Mouse (Mus musculus) 3T3-L1 (cell line): ENCODE results near the gene Neto2.

Experiments used
- DNase-seq: peaks from one replicate; pipeline ENCODE4 v3.0.0-alpha.2; 2015; ENCODE audit warnings: low read depth, low spot score

The Neto2 gene

DNA sequence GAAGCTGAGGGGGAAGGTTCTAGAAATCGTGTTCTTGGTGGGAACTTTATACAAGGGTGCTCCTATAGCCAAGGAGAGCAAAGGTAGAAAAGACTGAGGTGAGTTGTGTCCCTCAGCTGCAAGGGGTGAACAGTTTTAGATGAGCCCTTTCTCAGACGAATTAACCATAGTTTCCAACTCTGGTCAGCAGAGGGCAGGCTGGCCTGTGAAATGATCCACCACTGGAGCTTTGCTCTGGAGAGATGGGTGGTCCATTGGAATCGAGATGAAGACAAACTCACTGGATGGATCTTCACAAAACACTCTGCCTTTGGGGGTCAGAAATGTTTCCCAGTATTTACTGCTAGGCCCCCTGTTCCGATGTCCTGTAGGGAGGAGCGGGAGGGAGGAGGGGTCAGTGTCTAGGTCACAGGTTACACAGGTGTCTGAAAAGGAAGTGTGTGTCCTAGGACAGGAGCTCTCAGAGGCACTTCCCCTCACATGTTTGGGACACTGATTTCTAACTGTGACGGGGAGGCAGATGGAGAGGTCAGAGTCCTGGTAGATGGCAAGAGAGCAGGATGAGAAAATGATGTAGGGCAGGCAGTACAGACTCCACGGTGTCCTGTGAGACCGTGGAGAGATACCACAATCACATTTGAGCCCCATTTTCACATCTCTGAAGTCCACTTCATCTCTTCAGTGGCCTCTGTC lies 97.4 kb downstream of the Neto2 start:
- peak; percentile 80 for DNase-seq

DNA sequence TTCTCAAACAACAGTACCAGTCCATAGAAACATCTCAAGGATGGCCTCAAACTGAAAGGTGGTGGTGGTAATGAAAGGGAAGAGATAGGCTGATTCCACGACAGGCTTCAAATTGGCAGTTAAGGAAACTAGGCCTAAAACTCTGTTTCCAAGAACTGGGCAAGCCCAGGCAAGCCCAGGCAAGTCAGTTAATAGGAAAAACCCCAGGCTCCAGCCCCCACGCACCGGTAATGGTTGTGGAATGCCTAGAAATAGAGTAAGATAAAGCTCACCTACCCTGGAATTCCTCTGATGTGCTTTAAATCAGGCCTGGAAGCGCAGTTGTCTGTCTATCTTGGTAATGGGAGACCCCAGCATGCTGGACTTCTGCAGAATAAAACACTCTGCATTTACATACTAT lies 98.0 kb downstream of the Neto2 start:
- DNase-seq: peak; percentile 31

DNA sequence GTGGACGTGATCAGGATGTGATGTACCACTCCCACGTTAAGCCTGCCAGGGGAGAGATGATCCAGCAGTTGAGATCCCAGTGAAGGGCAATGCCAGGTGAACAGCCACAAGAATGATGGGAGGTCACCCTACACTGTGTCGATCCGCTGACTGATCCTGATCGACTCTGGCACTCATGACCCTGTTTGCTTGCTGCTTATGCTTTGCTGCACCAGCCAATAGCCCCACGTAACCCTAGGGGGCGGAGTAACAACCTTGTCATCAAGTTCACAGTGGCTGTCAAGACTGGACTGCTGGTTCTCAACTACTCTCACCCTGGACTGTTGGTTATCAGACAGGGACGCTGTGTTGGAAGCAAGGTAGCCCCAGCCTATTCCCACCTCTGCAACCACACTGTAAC lies 99.0 kb downstream of the Neto2 start:
- DNase-seq: no peak

DNA sequence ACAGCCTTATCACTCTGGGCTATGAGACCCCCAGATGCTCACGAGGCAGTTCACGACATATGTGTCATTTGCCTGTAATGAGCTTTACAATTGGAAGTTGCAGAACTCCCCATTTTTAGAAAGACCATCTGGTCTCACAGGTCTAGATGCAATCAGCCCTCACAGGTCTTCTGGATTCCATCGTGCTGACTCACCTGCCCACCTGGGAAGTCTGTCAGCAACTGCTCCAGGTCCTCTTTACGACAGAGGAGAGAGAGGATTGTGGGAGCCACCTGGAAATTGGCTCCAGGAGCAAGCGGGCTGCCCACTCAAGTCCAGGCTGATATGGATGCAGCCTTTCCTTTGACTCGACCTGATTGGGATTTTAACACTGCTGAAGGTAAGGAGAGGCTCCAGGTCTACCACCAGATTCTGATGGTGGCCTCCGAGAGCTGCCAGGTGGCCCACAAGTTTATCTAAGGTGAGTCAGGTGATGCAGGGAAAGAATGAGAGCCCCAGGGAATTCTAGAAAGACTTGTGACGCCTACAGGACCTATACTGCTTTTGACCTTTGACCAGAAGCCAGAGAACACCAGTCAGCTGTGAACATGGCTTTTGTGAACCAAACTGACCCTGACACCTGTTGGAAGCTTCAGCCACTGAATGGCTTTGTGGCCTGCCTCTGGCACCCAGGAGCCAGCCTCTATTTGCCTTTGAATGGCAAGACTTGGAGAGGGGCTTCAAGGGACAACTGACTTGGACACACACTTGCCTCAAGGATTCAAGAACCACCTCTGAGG lies 103.1 kb downstream of the Neto2 start:
- no peak for DNase-seq

DNA sequence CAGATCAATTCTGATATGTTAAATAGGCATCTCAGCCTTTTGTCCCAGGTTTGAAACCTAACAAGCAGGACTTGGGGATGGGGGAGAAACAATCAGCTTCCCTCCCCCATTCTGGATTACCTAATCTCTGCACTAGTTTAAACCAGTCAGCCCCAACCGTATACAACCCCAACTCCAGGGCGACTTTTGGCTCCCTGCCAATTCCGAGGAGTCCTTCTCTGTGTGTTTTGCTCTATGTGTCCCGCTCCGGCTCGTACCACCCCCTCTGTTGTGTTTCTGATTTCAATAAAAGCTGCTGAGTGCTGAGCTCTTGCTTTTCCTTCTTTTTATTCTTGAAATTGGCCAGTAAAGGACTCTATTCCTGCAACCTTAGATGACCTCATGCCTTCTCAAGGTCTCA lies 105.3 kb downstream of the Neto2 start:
- no peak for DNase-seq

DNA sequence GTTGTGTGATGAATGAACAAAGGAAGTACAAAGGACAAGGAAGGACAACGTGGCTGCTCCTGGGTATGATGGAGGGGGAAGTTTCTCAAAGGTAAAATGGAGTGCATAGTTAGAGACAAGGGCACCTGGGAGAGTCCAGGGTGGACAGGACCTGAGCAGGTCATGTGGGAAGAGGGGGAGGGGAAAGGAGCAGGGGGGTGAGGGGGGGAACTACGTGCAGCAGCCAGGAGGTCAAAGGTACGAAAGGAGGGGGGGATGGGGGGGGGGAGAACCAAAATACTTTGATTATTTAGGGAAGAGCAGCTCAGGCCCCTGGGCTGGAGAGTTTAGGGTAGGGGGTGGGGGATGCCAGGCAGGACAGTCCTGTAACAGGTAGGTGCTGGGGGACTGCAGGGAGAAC lies 105.7 kb downstream of the Neto2 start:
- no peak for DNase-seq

DNA sequence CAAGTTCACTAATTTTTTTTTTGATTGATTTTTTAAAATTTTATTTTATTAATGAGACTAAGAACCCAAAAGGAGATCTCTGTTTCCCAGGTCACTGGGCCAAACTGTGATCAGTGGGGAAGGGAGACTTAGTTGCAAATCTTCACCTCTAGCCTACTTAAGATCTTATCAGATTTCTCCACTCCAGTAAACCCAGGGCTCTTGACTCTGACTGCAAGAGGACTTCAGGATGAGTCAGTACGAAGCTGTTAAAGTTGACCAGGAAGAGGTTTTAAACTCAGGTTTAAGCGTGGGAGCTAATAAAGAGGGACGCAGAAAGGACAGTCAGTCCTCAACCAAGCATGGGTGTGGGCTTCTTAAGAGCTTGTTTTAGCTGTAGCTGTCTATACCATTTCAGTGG lies 107.4 kb downstream of the Neto2 start:
- peak; percentile 9 for DNase-seq

DNA sequence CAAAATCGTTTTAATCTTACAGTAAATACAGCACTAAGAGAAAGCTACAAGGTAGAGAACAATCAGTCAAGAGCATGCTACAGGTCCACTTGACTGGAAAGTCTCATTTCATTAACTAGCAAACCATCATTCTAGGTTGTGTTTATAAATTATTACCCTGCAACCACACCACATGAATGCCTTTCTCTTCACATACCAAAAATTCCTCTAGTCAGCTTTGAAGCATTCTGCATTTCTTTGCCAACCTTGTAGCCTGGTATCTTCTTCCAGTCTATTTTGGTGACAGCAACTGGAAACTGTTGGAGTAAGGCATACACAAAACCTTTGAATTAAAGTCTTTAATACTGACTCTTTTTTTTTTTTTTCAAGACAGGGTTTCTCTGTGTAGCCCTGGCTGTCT lies 109.2 kb downstream of the Neto2 start:
- peak; percentile 58 for DNase-seq

DNA sequence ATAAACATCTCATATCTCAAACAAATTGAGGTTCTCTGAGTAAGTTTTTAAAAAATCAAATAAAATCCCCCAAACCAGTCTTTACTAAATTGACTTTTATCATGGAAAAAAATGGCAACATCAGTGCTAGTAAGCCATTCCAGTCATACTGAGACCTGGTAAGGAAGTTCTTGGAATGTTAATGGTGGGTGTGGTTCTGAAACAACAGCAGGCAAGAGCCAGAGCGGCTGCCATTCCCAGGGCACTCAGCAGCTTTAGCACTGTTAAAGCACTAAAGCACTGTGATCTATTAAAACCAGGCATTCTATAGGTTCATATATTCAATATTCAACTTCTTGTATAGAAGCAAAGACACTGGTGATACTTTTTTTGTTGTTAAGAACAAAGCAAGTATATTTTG lies 110.5 kb downstream of the Neto2 start:
- peak; percentile 17 for DNase-seq

DNA sequence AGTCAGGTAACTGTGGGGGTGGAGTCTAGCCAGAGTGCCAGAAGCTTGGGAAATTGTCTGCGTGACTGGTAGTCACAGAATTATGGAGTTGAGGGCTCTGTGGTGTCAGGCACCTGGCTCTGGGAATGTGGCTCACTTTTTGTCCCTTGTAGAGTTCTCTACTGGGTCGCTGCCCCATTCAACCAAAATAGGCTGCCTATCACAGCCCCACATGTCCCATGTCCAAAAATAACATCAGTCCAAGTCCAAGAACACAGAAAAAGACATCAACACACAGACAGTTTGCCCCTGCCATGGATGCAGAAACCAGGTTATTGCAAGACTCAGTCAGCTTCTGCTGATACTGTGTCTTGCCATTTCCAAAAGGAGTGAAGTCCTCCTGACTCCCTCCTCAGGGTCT lies 112.1 kb downstream of the Neto2 start:
- no peak for DNase-seq
